Mouse (Mus musculus) heart, embryonic 12.5 days (tissue): Measurements from ENCODE around the gene Homer1. TPM values are rescaled to one million over a fixed set of nuclear protein-coding genes. Genes with fewer than 3 reads are reported as not detected.

ENCODE experiments used
- ATAC-seq: fragments of 200-750 bp; cut with Nextera tagmentation; 2 replicates; pipeline ENCODE4 v1.8.0; 2017; ENCODE audit warnings: moderate TSS enrichment, moderate library complexity; ENCODE audit not compliant: insufficient number of reproducible peaks, low FRiP score
- H3K27ac ChIP-seq: fragments of 300-500 bp; sonication (generic); 2 replicates; pipeline ENCODE4 v1.5.1; 2016; ENCODE audit warnings: mild to moderate bottlenecking, moderate library complexity; ENCODE audit not compliant: poor library complexity, severe bottlenecking
- H3K27me3 ChIP-seq: fragments of 300-500 bp; sonication (generic); replicated peaks from 2 replicates; pipeline ENCODE4 v1.6.1; 2016; ENCODE audit warnings: mild to moderate bottlenecking, moderate library complexity
- H3K36me3 ChIP-seq: fragments of 300-500 bp; sonication (generic); 2 replicates; pipeline ENCODE4 v1.6.1; 2016; ENCODE audit warnings: mild to moderate bottlenecking, moderate library complexity
- H3K4me1 ChIP-seq: fragments of 300-500 bp; sonication (generic); replicated peaks from 2 replicates; pipeline ENCODE4 v1.6.1; 2016; ENCODE audit warnings: mild to moderate bottlenecking
- H3K4me2 ChIP-seq: fragments of 300-500 bp; sonication (generic); 2 replicates; pipeline ENCODE4 v1.6.1; 2016; ENCODE audit warnings: mild to moderate bottlenecking, moderate library complexity
- H3K4me3 ChIP-seq: fragments of 300-500 bp; sonication (generic); 2 replicates; pipeline ENCODE4 v1.5.1; 2016; ENCODE audit warnings: mild to moderate bottlenecking
- H3K9ac ChIP-seq: fragments of 300-500 bp; sonication (generic); 2 replicates; pipeline ENCODE4 v1.6.1; 2016; ENCODE audit warnings: mild to moderate bottlenecking, moderate library complexity
- H3K9me3 ChIP-seq: fragments of 300-500 bp; sonication (generic); replicated peaks from 2 replicates; pipeline ENCODE4 v1.6.1; 2016; ENCODE audit warnings: mild to moderate bottlenecking, moderate library complexity
- WGBS: fragments of 180-500 bp; shearing (Covaris S2); methylation state at CpG from one replicate; pipeline ENCODE4 v1.1.7; 2016; 5-methylcytosine and 5-hydroxymethylcytosine counted together
- polyA plus RNA-seq: library from polyadenylated mRNA; unstranded; fragments of >200 nt; fragmentation: Nextera tagmentation; extraction: Ambion mirVana; gene quantifications from 2 replicates; pipeline ENCODE4 v1.2.1, GENCODE M21; 2016

Homer1 gene
- polyA plus RNA-seq, 1 experiment from 2014 or later: 23.5 TPM

GRCm38 (mm10) chr13:93340555-93341278 is 41.3 kb downstream of the Homer1 start:
- Histone ChIP-seq H3K4me1 (peaks cover 28% of the 10 kb centered on the region), H3K36me3 (peaks cover 6% of the 10 kb centered on the region; the same call in 1 of the 2 replicates), H3K9ac (no peak overlapping the region), H3K27ac (no peak overlapping the region), H3K4me2 (no peak overlapping the region), H3K27me3 (no peaks in the 10 kb centered on the region), H3K9me3 (no peaks in the 10 kb centered on the region), H3K4me3 (no peak overlapping the region)
- ATAC-seq: no peak
- 83% methylated on average over 3 of the region's 3 CpGs for WGBS

GRCm38 (mm10) chr13:93342641-93343040 is 43.2 kb downstream of the Homer1 start:
- H3K4me1 ChIP-seq: peaks cover 30% of the 10 kb centered on the region
- no peak overlapping the region for H3K4me3 ChIP-seq
- ATAC-seq: no peak
- H3K9ac ChIP-seq: no peak overlapping the region
- no peak overlapping the region for H3K27ac ChIP-seq
- no peaks in the 10 kb centered on the region for H3K9me3 ChIP-seq
- peaks cover 6% of the 10 kb centered on the region; the same call in 1 of the 2 replicates for H3K36me3 ChIP-seq
- H3K27me3 ChIP-seq: no peaks in the 10 kb centered on the region
- 84% methylated on average over 5 of the region's 5 CpGs for WGBS
- H3K4me2 ChIP-seq: no peak overlapping the region

GRCm38 (mm10) chr13:93344395-93344794 is 45.0 kb downstream of the Homer1 start:
- H3K27ac ChIP-seq: no peak overlapping the region
- no peak for ATAC-seq
- H3K4me1 ChIP-seq: peaks cover 17% of the 10 kb centered on the region
- peaks cover 9% of the 10 kb centered on the region for H3K36me3 ChIP-seq
- H3K27me3 ChIP-seq: no peaks in the 10 kb centered on the region
- H3K9ac ChIP-seq: no peak overlapping the region
- H3K4me3 ChIP-seq: no peak overlapping the region
- no peaks in the 10 kb centered on the region for H3K9me3 ChIP-seq
- WGBS: 86% methylated on average over 1 of the region's 1 CpGs
- no peak overlapping the region for H3K4me2 ChIP-seq

- H3K4me1 ChIP-seq: peaks cover 13% of the 10 kb centered on the region; the same call in 1 of the 2 replicates
- no peak for ATAC-seq
- H3K9ac ChIP-seq: no peak overlapping the region
- 78% methylated on average over 3 of the region's 3 CpGs for WGBS
- H3K9me3 ChIP-seq: no peaks in the 10 kb centered on the region
- no peak overlapping the region for H3K4me3 ChIP-seq
- peaks cover 14% of the 10 kb centered on the region for H3K36me3 ChIP-seq
- no peak overlapping the region for H3K4me2 ChIP-seq
- no peaks in the 10 kb centered on the region for H3K27me3 ChIP-seq
- no peak overlapping the region for H3K27ac ChIP-seq
Observed at GRCm38 (mm10) chr13:93345854-93346253, 46.4 kb downstream of the Homer1 start.

GRCm38 (mm10) chr13:93352030-93352429 is 52.6 kb downstream of the Homer1 start:
- Histone ChIP-seq H3K9me3 (no peaks in the 10 kb centered on the region), H3K36me3 (peaks cover 14% of the 10 kb centered on the region), H3K4me2 (no peak overlapping the region), H3K4me1 (no peaks in the 10 kb centered on the region), H3K9ac (no peak overlapping the region), H3K27me3 (no peaks in the 10 kb centered on the region), H3K4me3 (no peak overlapping the region), H3K27ac (no peak overlapping the region)
- WGBS: 76% methylated on average over 2 of the region's 2 CpGs
- no peak for ATAC-seq

GRCm38 (mm10) chr13:93354420-93355278 is 55.2 kb downstream of the Homer1 start:
- H3K36me3 ChIP-seq: peaks cover 13% of the 10 kb centered on the region
- WGBS: 84% methylated on average over 7 of the region's 7 CpGs
- no peak overlapping the region for H3K4me2 ChIP-seq
- no peak overlapping the region for H3K4me3 ChIP-seq
- H3K27me3 ChIP-seq: no peaks in the 10 kb centered on the region
- H3K4me1 ChIP-seq: no peaks in the 10 kb centered on the region
- no peak overlapping the region for H3K27ac ChIP-seq
- H3K9me3 ChIP-seq: no peaks in the 10 kb centered on the region
- no peak overlapping the region for H3K9ac ChIP-seq
- ATAC-seq: no peak

GRCm38 (mm10) chr13:93355279-93355587 is 55.8 kb downstream of the Homer1 start:
- no peaks in the 10 kb centered on the region for H3K27me3 ChIP-seq
- H3K9ac ChIP-seq: no peak overlapping the region
- H3K4me1 ChIP-seq: no peaks in the 10 kb centered on the region
- H3K4me3 ChIP-seq: no peak overlapping the region
- no peak overlapping the region for H3K27ac ChIP-seq
- H3K36me3 ChIP-seq: peaks cover 10% of the 10 kb centered on the region
- no peaks in the 10 kb centered on the region for H3K9me3 ChIP-seq
- ATAC-seq: no peak
- H3K4me2 ChIP-seq: no peak overlapping the region
- 95% methylated on average over 6 of the region's 6 CpGs for WGBS

- no peak overlapping the region for H3K9ac ChIP-seq
- no peak overlapping the region for H3K4me3 ChIP-seq
- no peak overlapping the region for H3K27ac ChIP-seq
- 85% methylated on average over 1 of the region's 1 CpGs for WGBS
- no peaks in the 10 kb centered on the region for H3K4me1 ChIP-seq
- ATAC-seq: no peak
- H3K27me3 ChIP-seq: no peaks in the 10 kb centered on the region
- peaks cover 10% of the 10 kb centered on the region for H3K36me3 ChIP-seq
- no peak overlapping the region for H3K4me2 ChIP-seq
- H3K9me3 ChIP-seq: no peaks in the 10 kb centered on the region
Observed at GRCm38 (mm10) chr13:93358522-93358921, 59.1 kb downstream of the Homer1 start.

- no peak overlapping the region for H3K9ac ChIP-seq
- no peak overlapping the region for H3K4me2 ChIP-seq
- H3K4me1 ChIP-seq: no peaks in the 10 kb centered on the region
- H3K27me3 ChIP-seq: no peaks in the 10 kb centered on the region
- WGBS: 81% methylated on average over 5 of the region's 5 CpGs
- H3K27ac ChIP-seq: no peak overlapping the region
- no peaks in the 10 kb centered on the region for H3K9me3 ChIP-seq
- ATAC-seq: no peak
- H3K36me3 ChIP-seq: peaks cover 11% of the 10 kb centered on the region
- no peak overlapping the region for H3K4me3 ChIP-seq
Observed at GRCm38 (mm10) chr13:93367555-93367954, 68.1 kb downstream of the Homer1 start.

- H3K27me3 ChIP-seq: no peaks in the 10 kb centered on the region
- H3K9me3 ChIP-seq: no peaks in the 10 kb centered on the region
- ATAC-seq: no peak
- H3K4me1 ChIP-seq: no peaks in the 10 kb centered on the region
- H3K4me3 ChIP-seq: no peak overlapping the region
- H3K9ac ChIP-seq: no peak overlapping the region
- H3K4me2 ChIP-seq: no peak overlapping the region
- H3K36me3 ChIP-seq: peaks cover 4% of the 10 kb centered on the region; the same call in 1 of the 2 replicates
- WGBS: 83% methylated on average over 7 of the region's 7 CpGs
- no peak overlapping the region for H3K27ac ChIP-seq
Observed at GRCm38 (mm10) chr13:93368812-93369584, 69.6 kb downstream of the Homer1 start.

GRCm38 (mm10) chr13:93374457-93374856 is 75.0 kb downstream of the Homer1 start:
- H3K27ac ChIP-seq: no peak overlapping the region
- no peak overlapping the region for H3K9ac ChIP-seq
- H3K4me2 ChIP-seq: no peak overlapping the region
- no peak overlapping the region for H3K4me3 ChIP-seq
- no peaks in the 10 kb centered on the region for H3K27me3 ChIP-seq
- peaks cover 5% of the 10 kb centered on the region for H3K36me3 ChIP-seq
- 85% methylated on average over 5 of the region's 5 CpGs for WGBS
- H3K4me1 ChIP-seq: 0 out of 2 replicates have a peak, but pooled peaks cover 2% of the 10 kb centered on the region
- no peak for ATAC-seq
- H3K9me3 ChIP-seq: no peaks in the 10 kb centered on the region
